Mouse (Mus musculus): ENCODE measurements around the gene Adipor2.

DNA sequence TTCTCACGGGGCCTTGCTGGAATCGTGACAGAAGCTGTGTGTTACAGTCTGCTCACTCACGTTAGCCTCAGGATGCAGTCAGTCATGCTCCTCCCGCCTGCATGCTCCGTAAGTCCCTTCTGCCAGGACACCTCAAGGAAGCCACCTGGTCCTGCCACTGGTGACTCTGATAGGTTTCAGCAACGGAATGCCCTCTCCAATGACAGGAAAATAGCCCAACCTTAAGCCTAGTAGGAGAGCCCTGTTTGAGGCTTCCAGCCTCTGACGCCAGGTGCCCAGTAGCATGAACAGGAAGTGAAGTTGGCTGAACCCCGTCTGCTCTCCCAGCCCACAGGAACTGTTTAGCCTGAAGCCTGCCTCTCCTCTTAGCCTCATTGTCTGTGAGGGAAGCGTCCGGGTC is 71.2 kb downstream of the Adipor2 start:
- TF ChIP-seq CTCF (IDR thresholded peaks at IDR 0.05; ENCODE audit: extremely low read depth, insufficient read depth, insufficient read length, insufficient replicate concordance) (no peak), POLR2A (IDR thresholded peaks at IDR 0.05; ENCODE audit: low read depth, low read length) (no peak)

Data from spleen, adult 2 months (tissue).